Mouse (Mus musculus): Measurements from ENCODE around the gene Gm20388.

- TF ChIP-seq CTCF (IDR thresholded peaks at IDR 0.05; ENCODE audit: low read depth) (no peak), EP300 (IDR thresholded peaks at IDR 0.05; ENCODE audit: low read depth) (no peak)
These were observed 576.7 kb downstream of the Gm20388 start for GRCm38 (mm10) chr8:120487377-120487728.
